Mouse (Mus musculus): ENCODE results near the gene E130114P18Rik.

The E130114P18Rik gene

GRCm38 (mm10) chr4:97607169-97607568 lies 170.7 kb downstream of the E130114P18Rik start:
- DNase-seq (ENCODE audit: low read depth), result no peak

GRCm38 (mm10) chr4:97606524-97606923 lies 171.4 kb downstream of the E130114P18Rik start:
- DNase-seq (ENCODE audit: low read depth), result no peak

GRCm38 (mm10) chr4:97602579-97602978 lies 175.3 kb downstream of the E130114P18Rik start:
- peak; percentile 20 for DNase-seq (ENCODE audit: low read depth)

- peak; percentile 54 for DNase-seq (ENCODE audit: low read depth)
Observed at GRCm38 (mm10) chr4:97600875-97601835, 176.7 kb downstream of the E130114P18Rik start.

- DNase-seq (ENCODE audit: low read depth), result no peak
Observed at GRCm38 (mm10) chr4:97597443-97597842, 180.4 kb downstream of the E130114P18Rik start.

GRCm38 (mm10) chr4:97596348-97596747 lies 181.5 kb downstream of the E130114P18Rik start:
- no peak for DNase-seq (ENCODE audit: low read depth)

- DNase-seq (ENCODE audit: low read depth), result no peak
Observed at GRCm38 (mm10) chr4:97593869-97594268, 184.0 kb downstream of the E130114P18Rik start.

GRCm38 (mm10) chr4:97589790-97590189 lies 188.1 kb downstream of the E130114P18Rik start:
- no peak for DNase-seq (ENCODE audit: low read depth)

- no peak for DNase-seq (ENCODE audit: low read depth)
Observed at GRCm38 (mm10) chr4:97587412-97588010, 190.4 kb downstream of the E130114P18Rik start.

- no peak for DNase-seq (ENCODE audit: low read depth)
Observed at GRCm38 (mm10) chr4:97585170-97585569, 192.7 kb downstream of the E130114P18Rik start.

- no peak for DNase-seq (ENCODE audit: low read depth)
Observed at GRCm38 (mm10) chr4:97584445-97585130, 193.3 kb downstream of the E130114P18Rik start.

- no peak for DNase-seq (ENCODE audit: low read depth)
Observed at GRCm38 (mm10) chr4:97582796-97583430, 195.0 kb downstream of the E130114P18Rik start.

- DNase-seq (ENCODE audit: low read depth), result no peak
Observed at GRCm38 (mm10) chr4:97582064-97582415, 195.8 kb downstream of the E130114P18Rik start.

GRCm38 (mm10) chr4:97581314-97582063 lies 196.4 kb downstream of the E130114P18Rik start:
- no peak for DNase-seq (ENCODE audit: low read depth)

GRCm38 (mm10) chr4:97580906-97581305 lies 197.0 kb downstream of the E130114P18Rik start:
- DNase-seq (ENCODE audit: low read depth), result no peak

GRCm38 (mm10) chr4:97578571-97579165 lies 199.2 kb downstream of the E130114P18Rik start:
- DNase-seq (ENCODE audit: low read depth), result no peak

- no peak for DNase-seq (ENCODE audit: low read depth)
Observed at GRCm38 (mm10) chr4:97577431-97577830, 200.4 kb downstream of the E130114P18Rik start.

GRCm38 (mm10) chr4:97575447-97575846 lies 202.4 kb downstream of the E130114P18Rik start:
- DNase-seq (ENCODE audit: low read depth), result peak; percentile 42

- DNase-seq (ENCODE audit: low read depth), result no peak
Observed at GRCm38 (mm10) chr4:97569320-97569719, 208.6 kb downstream of the E130114P18Rik start.

- DNase-seq (ENCODE audit: low read depth), result peak; percentile 76
Observed at GRCm38 (mm10) chr4:97564656-97565055, 213.2 kb downstream of the E130114P18Rik start.

- DNase-seq (ENCODE audit: low read depth), result no peak
Observed at GRCm38 (mm10) chr4:97564199-97564598, 213.7 kb downstream of the E130114P18Rik start.

All from NIH3T3 (cell line).